Mouse (Mus musculus): ENCODE measurements at regions not wholly inside any gene's neighbourhood (a gene's known extent, or its start where the extent isn't known, plus 50 kb on each side); places are given as distances from the start of the nearest gene placed in this dataset.

- DNase-seq (ENCODE audit: low read depth, low spot score): no peak
Measured at GRCm38 (mm10) chr13:78580863-78581595, 381.5 kb upstream of the Nr2f1 start.

- DNase-seq (ENCODE audit: low read depth, low spot score): no peak
Measured at GRCm38 (mm10) chr13:78577497-78577896, 377.9 kb upstream of the Nr2f1 start.

- DNase-seq (ENCODE audit: low read depth, low spot score): no peak
Measured at GRCm38 (mm10) chr13:78576300-78577296, 377.0 kb upstream of the Nr2f1 start.

- DNase-seq (ENCODE audit: low read depth, low spot score): no peak
Measured at GRCm38 (mm10) chr13:78571093-78571492, 371.5 kb upstream of the Nr2f1 start.

GRCm38 (mm10) chr13:78524446-78524937 lies 324.9 kb upstream of the Nr2f1 start:
- DNase-seq (ENCODE audit: low read depth, low spot score): no peak

- no peak for DNase-seq (ENCODE audit: low read depth, low spot score)
Measured at GRCm38 (mm10) chr13:78520771-78521170, 321.2 kb upstream of the Nr2f1 start.

GRCm38 (mm10) chr13:78520186-78520585 lies 320.6 kb upstream of the Nr2f1 start:
- DNase-seq (ENCODE audit: low read depth, low spot score): no peak

GRCm38 (mm10) chr13:78500551-78500950 lies 301.0 kb upstream of the Nr2f1 start:
- DNase-seq (ENCODE audit: low read depth, low spot score): no peak

GRCm38 (mm10) chr13:78483760-78484357 lies 284.3 kb upstream of the Nr2f1 start:
- no peak for DNase-seq (ENCODE audit: low read depth, low spot score)

- DNase-seq (ENCODE audit: low read depth, low spot score): no peak
Measured at GRCm38 (mm10) chr13:78482929-78483759, 283.6 kb upstream of the Nr2f1 start.

- DNase-seq (ENCODE audit: low read depth, low spot score): no peak
Measured at GRCm38 (mm10) chr13:78451333-78452070, 251.9 kb upstream of the Nr2f1 start.

- no peak for DNase-seq (ENCODE audit: low read depth, low spot score)
Measured at GRCm38 (mm10) chr13:78446726-78447031, 247.1 kb upstream of the Nr2f1 start.

GRCm38 (mm10) chr13:78445891-78446725 lies 246.6 kb upstream of the Nr2f1 start:
- no peak for DNase-seq (ENCODE audit: low read depth, low spot score)

- no peak for DNase-seq (ENCODE audit: low read depth, low spot score)
Measured at GRCm38 (mm10) chr13:78444691-78445349, 245.3 kb upstream of the Nr2f1 start.

- DNase-seq (ENCODE audit: low read depth, low spot score): no peak
Measured at GRCm38 (mm10) chr13:78428469-78428868, 228.9 kb upstream of the Nr2f1 start.

GRCm38 (mm10) chr13:78428084-78428445 lies 228.5 kb upstream of the Nr2f1 start:
- DNase-seq (ENCODE audit: low read depth, low spot score): no peak

GRCm38 (mm10) chr13:78427141-78428083 lies 227.9 kb upstream of the Nr2f1 start:
- DNase-seq (ENCODE audit: low read depth, low spot score): no peak

GRCm38 (mm10) chr13:78426306-78426921 lies 226.9 kb upstream of the Nr2f1 start:
- no peak for DNase-seq (ENCODE audit: low read depth, low spot score)

Measured in retina, postnatal 7 days (tissue).